Mouse (Mus musculus) lung, postnatal 0 days (tissue): Measurements from ENCODE around the gene Pank4.

Experiments used
- CTCF ChIP-seq: IDR thresholded peaks from 2 replicates; pipeline ENCODE4 v1.5.1; 2016; ENCODE audit warnings: antibody characterized with exemption, mild to moderate bottlenecking
- EP300 ChIP-seq: IDR thresholded peaks from 2 replicates; pipeline ENCODE4 v1.6.1; 2016; ENCODE audit warnings: antibody characterized with exemption, mild to moderate bottlenecking, control low read depth

- no peak for TF ChIP-seq CTCF
- no peak for TF ChIP-seq EP300
These were observed 48.2 kb downstream of the Pank4 start for GRCm38 (mm10) chr4:155012115-155012514.
